Mouse (Mus musculus) MN1 (cell line): ENCODE results near the gene Snapc3.

Source experiments
- DNase-seq: peaks from one replicate; pipeline ENCODE4 v3.0.0-alpha.2; 2016; ENCODE audit warnings: low spot score

The Snapc3 gene

DNA sequence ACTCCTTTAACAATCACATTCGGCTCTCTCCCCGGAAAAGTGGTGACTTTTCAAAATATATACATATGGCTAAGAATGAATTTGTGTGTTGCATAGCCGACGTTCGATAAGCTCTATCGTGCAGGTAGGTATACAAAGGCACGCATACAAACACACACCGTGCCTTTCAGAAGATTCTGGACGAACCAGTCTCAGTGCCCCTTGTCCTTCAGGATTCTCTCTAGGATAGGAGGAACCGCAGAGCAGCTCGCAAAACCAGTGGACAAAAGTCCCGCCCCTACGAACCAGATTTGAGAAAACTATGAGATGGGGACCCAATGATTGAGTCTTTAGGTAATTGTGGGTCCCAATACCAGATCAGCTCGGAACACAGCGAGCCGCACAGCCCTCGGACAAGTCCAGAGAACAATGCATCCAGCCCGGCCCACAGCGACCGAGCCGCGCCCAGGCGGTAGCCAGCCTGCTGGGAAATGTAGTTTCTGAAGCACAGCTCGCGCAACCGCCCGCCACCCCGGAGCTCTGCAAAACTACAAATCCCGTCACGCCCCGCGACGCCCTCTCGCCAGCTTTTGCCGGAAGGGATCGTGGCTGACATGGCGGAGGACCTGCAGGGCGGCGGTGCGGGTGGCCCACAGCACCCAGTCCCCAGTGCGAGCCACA lies at the start of gene Snapc3:
TSS of gene Snapc3 (plus strand) at position 565 of the 660 bp plus-strand sequence.
- peak; percentile 95 for DNase-seq

DNA sequence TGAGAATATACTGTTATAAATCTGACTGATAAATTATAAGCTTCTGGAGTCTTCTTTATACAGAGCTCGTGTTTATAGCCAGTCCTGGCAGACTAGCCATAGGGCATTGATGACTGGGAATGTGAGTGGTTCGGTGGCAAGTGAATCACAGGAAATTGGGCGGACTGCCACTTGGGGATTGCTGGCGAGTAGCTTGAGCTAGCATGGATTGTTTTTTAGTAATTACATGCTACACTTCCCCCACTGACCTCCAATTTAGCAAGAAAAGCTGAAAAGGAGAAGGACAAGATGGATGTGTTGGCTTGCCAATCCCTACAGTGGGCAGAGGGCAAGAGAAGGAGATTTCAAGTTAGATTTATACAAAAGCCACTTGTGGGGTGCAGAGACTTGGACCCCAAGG lies 44.1 kb upstream of the Snapc3 start:
- no peak for DNase-seq

DNA sequence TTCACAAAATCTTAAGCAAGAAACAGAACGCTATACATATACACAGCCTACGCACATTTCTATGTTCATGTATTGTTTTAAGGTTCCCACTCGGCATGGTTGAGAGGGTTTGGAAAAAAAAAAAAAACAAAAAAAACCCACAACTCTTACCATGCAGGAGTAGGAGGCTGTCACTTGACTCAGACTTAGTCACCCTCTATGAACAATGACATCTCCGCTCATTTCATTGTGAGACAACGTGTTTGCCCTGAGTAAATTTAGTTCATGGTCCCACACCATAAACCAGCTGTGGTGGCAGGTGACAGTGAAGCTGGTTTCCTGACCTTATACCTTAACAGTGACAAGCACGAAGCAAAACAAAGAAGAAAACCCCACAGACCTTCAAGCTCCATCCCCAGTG lies 41.9 kb upstream of the Snapc3 start:
- no peak for DNase-seq

DNA sequence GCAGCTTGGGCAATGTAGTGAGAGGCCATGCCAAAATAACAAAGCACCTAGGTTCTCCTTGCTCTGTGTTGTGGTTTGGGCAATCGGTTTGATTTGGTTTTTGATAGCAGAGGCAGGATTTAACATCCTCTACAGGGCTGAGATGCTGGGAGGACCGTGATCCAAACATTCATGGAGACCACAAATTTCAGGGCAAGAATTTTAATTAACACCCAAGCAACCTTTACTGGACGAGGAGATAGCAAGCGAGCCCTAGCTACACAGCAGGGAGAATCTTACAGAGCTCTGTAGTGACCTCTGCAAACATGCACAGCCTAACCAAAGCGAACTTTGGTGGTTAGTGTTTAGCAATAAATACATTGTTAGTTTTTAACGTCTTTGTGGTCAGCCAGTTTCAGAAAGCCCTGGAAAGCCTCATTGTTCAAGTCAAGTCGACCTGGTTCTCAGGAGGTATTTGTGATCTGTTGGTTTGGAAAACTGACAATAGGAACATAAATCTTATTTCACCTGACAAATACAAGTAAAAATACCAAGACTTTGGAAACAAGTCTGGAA lies 41.0 kb upstream of the Snapc3 start:
- no peak for DNase-seq

DNA sequence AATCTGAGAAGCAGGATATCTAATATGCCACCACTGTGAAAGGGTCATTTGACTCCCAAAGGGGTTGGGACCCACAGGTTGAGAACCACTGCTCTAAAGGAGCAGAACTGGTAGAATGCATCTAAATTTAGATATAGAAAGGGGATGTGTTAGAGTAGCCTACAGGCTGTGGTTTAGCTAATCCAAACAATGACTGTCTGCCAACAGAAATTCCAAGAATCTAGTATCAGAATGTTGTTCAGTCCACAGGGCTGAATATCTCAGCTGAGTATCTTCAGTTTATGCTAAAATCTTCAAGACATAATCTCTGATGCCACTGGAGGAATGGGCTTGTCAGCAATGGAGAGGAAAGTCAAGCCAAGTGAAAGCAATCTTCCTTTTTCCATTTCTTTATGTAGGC lies 38.5 kb upstream of the Snapc3 start:
- no peak for DNase-seq

DNA sequence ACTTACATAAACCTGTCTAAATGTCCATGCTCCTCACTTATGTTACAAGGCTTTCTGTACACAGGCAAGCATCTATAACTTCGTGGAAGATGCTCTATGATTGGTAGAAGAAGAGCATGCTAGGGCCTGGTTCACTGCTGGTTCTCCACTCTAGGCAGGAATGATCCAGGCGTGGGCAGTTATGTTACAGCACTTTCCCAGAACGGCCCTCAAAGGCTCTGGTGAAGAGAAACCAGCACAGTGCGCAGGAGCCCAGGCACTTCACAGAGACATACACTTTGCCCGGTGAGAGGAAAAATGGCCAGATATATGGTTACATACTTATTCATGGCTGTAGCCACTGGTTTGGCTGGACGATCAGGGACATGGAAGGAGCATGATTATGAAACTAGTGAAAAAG lies 37.8 kb upstream of the Snapc3 start:
- no peak for DNase-seq

DNA sequence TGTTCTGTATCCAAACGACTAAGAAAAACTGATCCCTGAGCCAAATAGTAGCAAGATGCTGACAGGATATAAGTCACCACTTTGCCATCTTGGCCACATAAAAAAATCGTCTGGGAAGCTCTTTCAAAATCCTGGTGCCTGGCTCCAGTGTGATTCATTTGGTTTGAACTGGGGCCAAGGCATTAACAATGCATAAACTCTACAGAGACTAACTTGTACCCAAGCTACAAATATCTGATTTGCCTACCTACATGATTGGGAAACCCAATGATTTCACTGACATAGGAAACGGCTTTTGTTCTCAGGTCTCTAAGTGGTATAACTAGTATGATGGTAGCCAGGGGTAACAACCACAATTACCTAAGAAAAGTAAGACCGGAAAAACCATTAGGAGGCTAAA lies 37.3 kb upstream of the Snapc3 start:
- DNase-seq: peak; percentile 14

DNA sequence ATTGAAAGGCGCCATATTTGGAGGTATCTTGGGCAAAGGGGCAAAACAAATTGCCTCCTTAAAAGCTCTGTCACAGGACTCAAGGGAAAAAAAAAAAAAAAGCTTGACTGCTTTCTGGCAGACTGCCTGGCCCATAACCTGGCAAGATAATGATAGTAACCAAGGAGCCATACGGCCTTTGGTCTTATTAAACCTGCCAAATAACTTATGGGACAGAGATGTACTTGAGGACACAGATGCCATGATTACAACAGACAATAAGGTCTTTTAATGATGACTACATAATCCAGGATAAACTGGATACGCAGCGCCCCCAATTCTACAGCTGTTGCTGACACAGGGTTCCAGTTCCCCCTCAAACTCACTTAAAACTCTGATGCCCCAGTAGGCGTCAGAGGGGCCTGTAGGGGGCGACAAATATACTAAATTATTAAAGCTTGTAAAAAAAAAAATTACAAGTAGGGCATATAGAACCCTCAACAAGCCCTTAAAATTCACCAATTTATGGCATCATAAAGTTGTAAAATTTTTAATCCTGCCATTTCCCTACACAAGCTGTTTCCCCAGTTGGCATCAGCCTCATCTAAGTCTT lies 33.5 kb upstream of the Snapc3 start:
- DNase-seq: peak; percentile 55

DNA sequence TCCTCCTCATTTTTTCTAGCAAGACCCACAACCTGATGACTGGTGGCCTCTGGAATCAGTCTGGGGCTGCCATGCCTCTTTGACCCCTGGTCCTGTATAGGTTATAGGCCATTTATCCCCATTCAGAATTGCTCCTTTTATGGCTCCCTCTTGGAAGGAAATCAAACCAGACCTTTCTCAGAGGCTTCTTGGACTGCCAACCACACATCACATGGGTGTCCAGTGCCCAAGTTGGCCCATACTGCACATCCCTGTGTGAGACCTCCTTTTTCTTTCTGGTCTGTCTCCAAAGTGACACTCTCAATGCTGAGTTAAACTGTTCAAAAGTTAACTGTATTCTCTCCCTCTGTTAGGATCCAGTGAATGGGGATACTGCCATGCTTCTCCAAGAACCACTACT lies 32.4 kb upstream of the Snapc3 start:
- DNase-seq: no peak

DNA sequence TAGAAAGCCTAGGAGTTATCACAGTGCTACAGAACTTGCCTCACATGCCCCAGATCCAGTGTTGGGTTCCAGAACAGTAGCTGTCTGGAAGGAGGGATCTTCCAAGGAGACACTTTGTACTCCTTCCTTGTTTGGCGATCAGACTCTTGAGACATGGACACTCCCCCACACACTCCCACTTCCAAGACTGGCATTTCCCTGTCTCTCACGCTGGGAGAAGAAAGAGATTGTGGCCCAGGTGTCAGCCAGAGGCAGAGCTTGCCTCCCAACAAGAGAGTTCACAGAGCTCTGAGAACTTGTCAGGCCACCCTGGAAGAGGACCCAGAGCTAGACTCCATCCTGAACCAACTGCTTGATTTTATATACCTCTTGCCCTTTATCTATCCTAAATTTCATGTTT lies 27.0 kb upstream of the Snapc3 start:
- no peak for DNase-seq

DNA sequence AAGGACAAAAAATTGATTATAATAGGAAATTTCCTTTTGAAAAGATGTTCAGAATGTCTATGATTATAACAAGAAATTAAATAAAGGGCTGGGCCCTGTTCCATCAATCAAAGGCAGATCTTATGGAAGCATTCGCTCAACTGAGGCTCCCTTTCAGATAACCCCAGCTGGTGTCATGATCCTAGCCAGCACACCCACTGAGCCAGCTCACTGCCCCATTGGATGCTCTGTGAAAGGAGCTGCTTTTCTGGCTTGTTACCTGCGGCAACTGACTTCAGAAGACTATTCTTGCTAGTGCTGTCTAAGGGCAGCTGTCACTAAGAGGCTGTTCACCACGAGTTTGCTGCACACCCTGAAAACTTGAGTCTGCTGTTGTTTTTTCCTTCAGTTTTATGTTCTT lies 25.6 kb upstream of the Snapc3 start:
- no peak for DNase-seq

DNA sequence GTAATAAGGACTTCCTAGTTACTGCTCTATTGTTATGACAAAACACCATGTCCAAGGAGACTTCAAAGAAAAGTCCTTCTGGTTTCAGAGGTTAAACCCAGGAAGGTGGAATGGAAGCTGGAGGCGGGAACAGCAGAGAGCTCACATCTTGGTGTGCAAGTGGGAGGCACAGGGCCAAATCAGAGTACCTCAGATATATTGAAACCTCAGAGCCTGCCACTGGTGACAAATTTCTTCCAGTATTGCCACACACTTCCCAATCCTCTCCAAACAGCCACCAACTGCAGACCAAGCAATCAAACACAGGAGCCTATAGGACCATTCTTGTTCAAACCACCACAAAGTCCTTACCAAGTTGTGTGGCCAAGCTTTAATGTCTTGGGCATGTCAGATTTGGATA lies 23.8 kb upstream of the Snapc3 start:
- DNase-seq: no peak

DNA sequence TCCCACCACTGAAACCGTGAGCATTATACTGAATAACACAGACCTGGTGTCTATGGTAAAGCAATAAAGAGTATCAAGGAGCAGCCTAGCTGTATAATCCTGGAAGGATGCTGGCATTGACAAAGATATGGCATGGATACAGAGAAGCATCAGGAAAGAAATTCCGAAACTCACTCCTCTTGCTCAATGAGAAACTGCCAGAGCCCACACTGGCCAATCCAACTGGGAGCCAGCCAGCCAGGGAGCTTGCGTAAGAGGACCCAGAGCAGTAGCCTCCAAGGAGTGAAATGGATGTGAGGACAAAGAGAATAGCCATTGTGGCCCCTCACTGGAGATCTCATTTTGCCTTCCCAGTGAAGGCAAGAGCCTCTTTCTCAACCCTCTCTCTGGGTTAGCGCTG lies 21.2 kb upstream of the Snapc3 start:
- DNase-seq: no peak

DNA sequence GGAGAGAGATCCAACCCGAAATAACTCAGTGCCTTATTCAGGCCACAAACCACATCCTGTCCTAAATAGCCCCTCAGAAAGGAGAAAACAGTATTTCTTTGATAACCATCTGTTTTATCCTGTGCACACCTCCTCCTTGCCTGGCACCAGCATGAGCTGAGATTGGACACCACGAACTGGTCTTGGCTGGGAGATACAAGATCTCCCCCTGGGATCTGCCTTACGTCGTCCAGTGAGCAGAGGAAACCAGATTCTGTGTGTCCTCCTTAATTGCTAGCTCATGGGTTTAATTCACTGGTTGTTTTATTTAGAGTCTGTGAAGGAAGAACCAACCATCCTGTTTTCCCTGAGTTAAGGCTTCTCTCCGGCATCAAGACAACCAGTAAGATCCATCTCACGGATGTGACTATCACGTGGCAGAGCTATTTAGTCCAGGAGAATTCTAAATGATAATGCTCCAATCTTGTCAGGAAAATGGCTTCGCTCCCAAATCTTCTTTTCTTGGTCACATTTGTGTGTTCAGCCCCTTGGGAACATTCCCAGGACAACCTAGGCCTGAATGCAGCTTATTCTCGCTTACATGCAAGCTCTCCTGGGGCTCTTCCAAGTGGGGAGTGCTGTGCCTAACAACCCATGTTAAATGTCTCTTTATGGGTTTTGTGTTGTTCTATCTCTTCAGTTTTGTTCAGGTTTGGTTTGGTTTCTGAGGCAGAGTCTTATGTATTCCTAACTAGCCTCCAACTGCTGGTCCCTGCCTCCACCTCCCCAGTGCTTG lies 20.3 kb upstream of the Snapc3 start:
- DNase-seq: peak; percentile 50

DNA sequence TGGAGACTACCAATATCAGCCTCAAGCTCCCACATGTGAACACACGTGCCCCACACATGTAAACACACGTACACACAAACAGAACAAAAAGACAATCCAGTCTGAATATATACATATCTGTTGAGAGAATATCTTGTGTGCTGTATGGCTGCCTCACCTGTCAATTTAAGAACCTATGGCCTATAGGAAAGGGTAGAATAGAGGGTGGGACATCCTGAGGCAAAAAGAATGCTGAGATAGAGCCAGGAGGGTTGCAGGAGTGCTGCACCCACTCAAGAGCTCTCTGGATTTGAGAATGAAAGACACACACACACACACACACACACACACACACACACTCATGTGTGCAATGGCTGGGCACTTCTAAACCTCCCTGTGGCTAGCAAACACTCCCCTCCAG lies 19.0 kb upstream of the Snapc3 start:
- DNase-seq: no peak

DNA sequence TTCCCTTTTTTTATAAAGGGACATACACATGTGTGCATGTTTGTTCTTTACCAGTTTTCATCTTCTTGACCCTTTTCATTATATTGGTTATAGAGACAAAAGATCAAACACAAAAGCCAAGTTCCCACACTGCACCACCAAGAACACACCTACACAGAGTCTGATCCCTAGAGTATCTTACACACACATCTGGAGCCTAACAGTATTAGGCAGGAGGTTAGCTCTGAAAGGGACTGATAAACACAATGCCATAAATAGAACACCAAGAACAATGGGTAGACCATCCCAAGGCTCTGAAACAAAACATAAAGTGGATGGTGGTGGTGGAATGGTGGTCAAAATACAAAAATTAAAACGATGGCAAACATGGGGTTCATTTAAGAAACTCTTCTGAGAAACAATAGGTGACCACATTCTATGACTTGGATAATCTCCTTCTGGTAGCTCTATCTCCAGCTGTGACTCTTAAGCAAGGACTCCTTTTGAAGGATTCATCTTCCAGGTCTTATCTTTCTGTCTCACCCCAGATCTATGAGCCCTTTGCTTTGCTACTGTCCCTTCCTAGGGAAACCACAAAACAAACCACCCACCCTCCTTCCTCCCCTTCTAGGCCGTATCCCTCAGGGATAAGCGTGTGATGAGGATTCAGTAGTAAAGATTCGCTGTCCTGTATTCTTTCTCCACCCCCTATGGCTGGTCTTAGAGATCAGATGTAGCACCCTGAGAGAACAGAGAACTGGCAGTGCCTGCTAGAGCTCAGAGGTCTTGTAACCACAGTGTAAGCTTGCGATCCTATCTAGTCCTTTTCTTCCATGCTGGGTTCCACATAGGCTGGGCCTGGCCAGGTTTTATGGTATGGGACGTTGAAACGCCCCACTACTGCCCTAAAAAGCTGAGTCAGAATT lies 16.6 kb upstream of the Snapc3 start:
- no peak for DNase-seq

DNA sequence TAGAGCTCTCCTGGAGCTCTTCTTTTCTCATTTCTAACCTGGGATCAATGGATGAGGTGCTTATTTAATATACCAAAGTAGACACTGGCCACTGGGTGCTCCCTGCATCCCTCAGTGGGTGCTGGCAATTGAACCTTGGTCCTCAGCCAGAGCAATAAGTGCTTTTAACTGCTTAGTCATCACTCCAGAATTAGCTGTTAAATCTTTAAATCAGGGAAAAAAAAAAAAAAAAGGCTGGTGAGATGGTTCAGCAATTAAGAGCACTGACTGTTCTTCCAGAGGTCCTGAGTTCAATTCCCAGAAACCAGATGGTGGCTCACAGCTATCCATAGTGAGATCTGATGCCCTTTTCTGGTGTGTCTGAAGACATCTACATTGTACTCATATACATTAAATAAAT lies 15.8 kb upstream of the Snapc3 start:
- no peak for DNase-seq

DNA sequence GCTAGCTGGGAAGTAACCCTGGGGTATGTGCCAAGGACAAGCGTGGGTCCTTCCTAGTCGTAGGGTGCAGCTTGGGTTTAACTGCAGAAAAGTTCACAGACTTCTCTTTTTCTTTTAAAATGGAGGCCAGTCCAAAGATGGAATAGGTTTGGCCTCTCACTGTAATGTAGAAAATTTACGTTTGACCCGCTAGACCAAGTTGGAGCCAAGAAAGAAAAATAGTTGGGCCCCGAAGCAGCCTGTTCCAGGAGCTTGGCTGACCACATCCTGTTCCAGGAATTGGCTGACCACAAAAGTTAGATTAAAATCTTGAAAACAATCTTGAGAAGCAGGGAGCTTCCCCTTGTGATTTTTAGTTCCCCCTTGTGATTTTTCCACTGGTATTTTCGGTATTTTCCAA lies 9.8 kb upstream of the Snapc3 start:
- DNase-seq: no peak

DNA sequence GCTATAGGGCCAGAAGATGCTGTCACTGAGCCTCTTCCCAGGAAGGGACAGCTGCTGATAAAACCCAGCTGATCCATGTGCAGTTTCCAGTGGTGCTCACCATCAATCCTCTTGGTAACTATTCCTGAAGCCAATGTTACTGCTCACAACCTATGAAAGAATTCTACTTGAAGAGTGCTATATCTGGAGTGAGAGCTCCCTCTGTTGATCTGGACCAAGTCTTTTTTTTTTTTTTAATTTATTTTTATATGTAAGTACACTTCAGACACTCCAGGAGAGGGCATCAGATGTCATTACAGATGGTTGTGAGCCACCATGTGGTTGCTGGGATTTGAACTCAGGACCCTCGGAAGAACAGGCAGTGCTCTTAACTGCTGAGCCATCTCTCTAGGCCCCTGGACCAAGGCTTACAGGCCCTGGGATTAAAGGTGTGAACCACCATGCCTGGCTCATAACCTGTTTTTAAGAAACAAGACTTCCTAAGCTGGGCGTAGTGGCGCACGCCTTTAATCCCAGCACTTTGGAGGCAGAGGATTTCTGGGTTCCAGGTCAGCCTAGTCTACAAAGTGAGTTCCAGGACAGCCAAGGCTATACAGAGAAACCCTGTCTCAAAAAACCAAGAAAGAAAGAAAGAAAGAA lies 7.5 kb upstream of the Snapc3 start:
- peak; percentile 31 for DNase-seq

DNA sequence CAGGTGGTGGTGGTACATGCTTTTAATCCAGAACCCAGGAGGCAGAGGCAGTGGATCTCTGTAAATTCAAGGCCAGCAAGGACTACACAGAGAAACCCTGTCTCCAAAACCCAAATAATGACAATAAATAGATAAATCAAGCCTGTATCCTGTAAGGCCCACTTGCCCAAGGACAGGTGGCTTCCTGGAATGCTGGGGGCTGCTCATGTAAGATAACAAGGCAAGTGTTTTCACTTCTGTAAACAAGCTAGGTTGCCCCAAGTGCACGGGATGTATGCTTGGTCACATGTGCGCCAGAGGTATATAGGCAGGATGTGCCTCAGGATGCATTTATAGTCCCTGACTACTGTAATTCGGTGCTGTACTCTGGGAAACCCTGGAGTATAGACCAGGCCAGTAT lies 5.5 kb upstream of the Snapc3 start:
- DNase-seq: no peak

DNA sequence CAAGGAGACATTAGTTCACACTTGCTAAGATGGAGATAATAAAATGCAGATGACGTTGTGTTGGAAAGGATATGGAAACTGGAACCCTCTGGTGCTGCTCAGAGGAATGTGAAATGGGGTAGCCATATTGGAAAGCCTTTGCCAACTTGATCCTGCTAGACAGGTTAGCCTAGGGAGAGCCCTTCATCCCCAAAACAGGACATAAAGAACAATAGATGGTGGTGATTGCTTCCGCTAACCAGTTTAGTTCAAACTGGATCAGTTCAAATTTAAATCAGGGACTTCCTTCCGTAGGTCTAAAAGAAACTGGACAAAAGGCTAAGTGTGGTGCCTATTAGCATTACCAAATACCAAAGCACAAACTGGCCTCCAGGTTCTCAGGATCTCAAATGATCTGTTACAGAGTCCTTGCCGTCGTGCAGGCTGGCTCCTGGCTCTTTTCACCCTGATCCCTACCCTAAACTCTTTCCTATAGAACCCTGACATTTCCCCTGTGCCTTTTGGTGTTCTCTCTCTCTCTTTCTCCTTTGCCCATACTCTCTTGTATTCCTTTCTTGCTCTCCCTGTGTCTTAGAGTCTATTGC lies 3.2 kb upstream of the Snapc3 start:
- no peak for DNase-seq
